Mouse (Mus musculus) adrenal gland, adult 8-10 months (tissue): ENCODE results near the gene Gm3250. TPM values are rescaled to one million over a fixed set of nuclear protein-coding genes. Genes with fewer than 3 reads are reported as not detected.
"Not testable (repeated sequence)": the region's sequence is repeated elsewhere in the genome, so short reads cannot be mapped to it uniquely, and the experiment has no call there.

Experiments
- DNase-seq: peaks from one replicate; pipeline ENCODE4 v3.0.0; 2022
- total RNA-seq, 4 experiments: library from RNA; stranded (reverse); gene quantifications; 2 replicates each; pipeline ENCODE4 v1.2.4; 2022

Gm3250 gene
- total RNA-seq, 4 experiments from 2014 or later, result not detected

GRCm38 (mm10) chr10:77750686-77751085 is 31.7 kb downstream of the Gm3250 start:
- DNase-seq, result not testable (repeated sequence)

- not testable (repeated sequence) for DNase-seq
Measured at GRCm38 (mm10) chr10:77741924-77742688, 40.2 kb downstream of the Gm3250 start, which contains the start of gene Gm18596. Gm18596 (minus strand) TSS chr10:77742638.

GRCm38 (mm10) chr10:77738929-77739328 is 43.4 kb downstream of the Gm3250 start:
- DNase-seq, result no peak

GRCm38 (mm10) chr10:77735928-77736327 is 46.4 kb downstream of the Gm3250 start:
- DNase-seq, result no peak

Other genes starting within 250 kb of the Gm3250 start
- 100 to 1,000 TPM; 207 to 236 (median 225) TPM for gene Pttg1ip, start 200.8 kb downstream of the Gm3250 start, total RNA-seq
- 100 to 1,000 TPM in 3 of 4 experiments, 10 to 100 TPM in 1; 98.9 to 125 (median 115) TPM for gene Sumo3, start 176.4 kb downstream of the Gm3250 start, total RNA-seq
- gene Gm49325, start 176.3 kb downstream of the Gm3250 start, total RNA-seq, result 10 to 100 TPM; 15.2 to 24.8 (median 18.1) TPM
- 10 to 100 TPM; 46.0 to 63.0 (median 53.7) TPM for gene Ube2g2, start 160.3 kb downstream of the Gm3250 start, total RNA-seq
- gene Tspear, start 96.0 kb downstream of the Gm3250 start, total RNA-seq, result 1 to 10 TPM in 1 of 4 experiments, under 1 TPM in 3; 0.15 to 1.4 (median 0.81) TPM
- gene Gm19402, start 91.8 kb downstream of the Gm3250 start, total RNA-seq, result not detected
- gene Gm9508, start 85.3 kb downstream of the Gm3250 start, total RNA-seq, result not detected
- gene Gm10272, start 75.9 kb downstream of the Gm3250 start, total RNA-seq, result not detected
- not detected for gene Gm10024, start 71.1 kb downstream of the Gm3250 start, total RNA-seq
- not detected for gene Gm10142, start 66.7 kb downstream of the Gm3250 start, total RNA-seq
- gene Krtap12-1, start 61.9 kb downstream of the Gm3250 start, total RNA-seq, result not detected
- not detected for gene Gm10100, start 56.1 kb downstream of the Gm3250 start, total RNA-seq
- gene Gm18596, start 39.9 kb downstream of the Gm3250 start, total RNA-seq, result not detected
- gene Gm9736, start 31.2 kb downstream of the Gm3250 start, total RNA-seq, result not detected
- gene Gm3233, start 22.9 kb downstream of the Gm3250 start, total RNA-seq, result not detected
- gene Gm3238, start 11.2 kb downstream of the Gm3250 start, total RNA-seq, result not detected
- not detected for gene Gm7138, start 5.6 kb downstream of the Gm3250 start, total RNA-seq
- not detected for gene Gm7137, start 5.7 kb upstream of the Gm3250 start, total RNA-seq
- gene Gm9639, start 12.5 kb upstream of the Gm3250 start, total RNA-seq, result not detected
- not detected for gene Gm19668, start 16.6 kb upstream of the Gm3250 start, total RNA-seq
- not detected for gene Gm9507, start 29.3 kb upstream of the Gm3250 start, total RNA-seq
- not detected for gene Gm2696, start 32.1 kb upstream of the Gm3250 start, total RNA-seq
- not detected for gene Krtap10-4, start 44.6 kb upstream of the Gm3250 start, total RNA-seq
- gene Krtap10-10, start 53.4 kb upstream of the Gm3250 start, total RNA-seq, result not detected
- gene Gm36176, start 64.3 kb upstream of the Gm3250 start, total RNA-seq, result not detected
- gene Gm10318, start 70.3 kb upstream of the Gm3250 start, total RNA-seq, result not detected
- gene Gm3285, start 79.4 kb upstream of the Gm3250 start, total RNA-seq, result not detected
- 10 to 100 TPM in 1 of 4 experiments, 1 to 10 TPM in 3; 5.5 to 10.8 (median 7.3) TPM for gene Lrrc3, start 120.0 kb upstream of the Gm3250 start, total RNA-seq
- 10 to 100 TPM in 2 of 4 experiments, 1 to 10 TPM in 2; 2.2 to 10.4 (median 7.6) TPM for gene Trpm2, start 188.0 kb upstream of the Gm3250 start, total RNA-seq
- gene 1810043G02Rik, start 196.0 kb upstream of the Gm3250 start, total RNA-seq, result 10 to 100 TPM; 18.8 to 41.2 (median 28.6) TPM
- gene Pfkl, start 227.5 kb upstream of the Gm3250 start, total RNA-seq, result 100 to 1,000 TPM in 1 of 4 experiments, 10 to 100 TPM in 3; 79.7 to 108 (median 89.6) TPM